Mouse (Mus musculus): Measurements from ENCODE around the gene Rgs3.
A peak's percentile ranks its signal among the peaks of the same experiment; 100 is the strongest.
"Not testable (repeated sequence)": the region's sequence is repeated elsewhere in the genome, so short reads cannot be mapped to it uniquely, and the experiment has no call there.

Gene Rgs3

DNA sequence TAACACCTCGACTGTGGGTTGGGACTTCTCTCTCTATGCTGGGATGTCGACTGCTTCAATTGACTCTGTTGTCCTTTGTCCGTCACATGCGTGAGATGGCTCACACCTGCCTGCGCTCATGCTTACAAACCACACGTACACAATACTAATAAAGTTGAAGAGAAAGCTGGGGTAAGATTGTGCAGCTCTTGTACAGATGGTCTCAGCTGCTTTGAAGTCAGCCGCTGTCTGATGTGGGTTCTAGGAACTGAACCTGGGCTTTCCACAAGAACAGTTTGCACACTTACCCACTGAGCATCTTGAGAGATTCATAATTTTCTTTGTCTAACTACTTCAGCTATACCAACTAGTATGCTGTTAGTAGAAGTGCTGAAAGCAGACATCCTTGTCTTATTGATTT is 7.7 kb upstream of the Rgs3 start:
- DNase-seq (ENCODE audit: low spot score) = no peak

DNA sequence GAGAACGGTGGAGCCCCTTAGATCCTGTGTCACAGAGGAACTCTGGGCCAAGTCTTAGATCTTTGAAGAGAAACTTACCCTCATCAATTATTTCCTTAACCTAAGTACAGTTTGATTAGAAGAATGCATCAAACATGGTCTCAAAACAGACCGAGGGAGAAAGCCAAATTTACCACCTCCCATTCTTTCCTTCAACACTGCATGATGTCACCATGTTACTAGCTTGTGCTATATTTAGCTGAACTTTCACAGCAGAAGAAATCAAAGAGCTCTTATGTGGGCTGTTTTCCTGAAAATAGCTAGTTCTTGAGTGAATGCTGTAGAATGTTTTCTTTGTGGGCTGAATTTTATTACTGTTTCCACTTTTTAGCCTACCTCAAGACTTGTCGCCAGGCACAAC is 2.2 kb upstream of the Rgs3 start:
- DNase-seq (ENCODE audit: low spot score) = no peak

DNA sequence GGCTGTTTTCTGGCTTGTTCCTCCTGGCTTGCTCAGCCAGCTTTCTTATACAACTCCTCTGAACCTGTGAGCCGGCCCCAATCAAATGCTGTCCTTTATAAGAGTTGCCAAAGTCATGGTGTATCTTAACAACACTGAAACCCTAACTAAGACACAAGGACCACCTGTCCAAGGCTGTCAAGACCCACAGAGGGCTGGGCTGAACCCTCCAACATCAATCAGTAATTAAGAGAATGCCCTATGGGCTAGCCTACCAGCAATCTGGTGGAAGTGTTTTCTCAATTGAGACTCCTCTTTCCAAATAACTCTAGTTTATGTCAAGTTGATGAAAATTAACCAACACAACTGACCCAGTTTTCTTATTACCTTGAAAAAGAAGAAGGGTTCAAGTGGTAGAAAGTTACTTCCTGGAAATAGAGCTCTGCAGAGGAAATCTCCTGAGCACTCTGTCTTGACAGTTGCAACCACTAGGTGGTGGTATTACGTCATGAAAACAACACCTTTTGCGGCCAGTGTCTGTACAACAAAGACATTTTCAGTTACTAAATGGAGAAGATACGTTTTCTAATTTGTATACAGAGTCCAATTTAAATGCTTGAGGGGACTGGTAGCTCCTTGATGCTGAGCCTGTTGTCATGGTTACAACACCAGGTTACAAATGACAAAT is 1.4 kb downstream of the Rgs3 start:
- peak; percentile 90 for DNase-seq (ENCODE audit: low spot score)

DNA sequence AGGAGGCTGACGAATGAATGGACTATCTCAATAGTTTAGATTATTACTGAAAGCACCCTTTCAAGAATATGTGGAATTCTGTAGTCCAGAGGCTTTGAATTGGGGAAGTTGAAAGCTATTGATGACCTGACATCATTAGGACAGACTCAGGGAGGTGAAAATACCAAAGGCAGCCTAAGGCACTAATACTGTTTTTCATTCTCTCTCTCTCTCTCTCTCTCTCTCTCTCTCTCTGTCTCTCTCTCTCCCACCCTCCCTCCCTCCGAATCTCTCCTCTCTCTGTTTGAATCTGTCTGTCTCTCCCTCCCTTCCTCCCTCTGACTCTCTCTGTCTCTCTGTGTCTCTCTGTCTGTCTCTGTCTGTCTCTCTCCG is 2.0 kb downstream of the Rgs3 start:
- no peak for DNase-seq (ENCODE audit: low spot score)

DNA sequence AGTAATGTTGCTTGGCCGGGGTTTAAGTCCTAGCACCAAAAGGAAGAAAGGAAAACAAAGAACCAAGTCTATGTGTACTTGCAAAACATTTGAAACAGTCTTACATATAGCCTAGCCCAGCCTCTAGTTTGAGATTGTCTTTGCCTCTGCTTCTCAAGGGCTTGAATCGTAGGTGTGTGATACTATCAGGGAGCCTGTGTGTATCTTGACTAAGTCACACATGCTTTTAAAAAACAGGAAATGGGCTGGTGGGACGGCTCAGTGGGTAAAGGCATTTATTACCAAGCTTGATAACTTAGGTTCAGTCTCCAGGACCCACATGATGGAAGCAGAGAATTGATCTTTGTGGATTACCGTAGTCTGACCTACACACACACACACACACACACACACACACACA is 2.4 kb downstream of the Rgs3 start:
- DNase-seq (ENCODE audit: low spot score) = no peak

- DNase-seq (ENCODE audit: low spot score) = peak; percentile 13
These were observed 6.9 kb downstream of the Rgs3 start for GRCm38 (mm10) chr4:62566530-62566929.

- no peak for DNase-seq (ENCODE audit: low spot score)
These were observed 8.0 kb downstream of the Rgs3 start for GRCm38 (mm10) chr4:62567696-62568095.

- no peak for DNase-seq (ENCODE audit: low spot score)
These were observed 8.7 kb downstream of the Rgs3 start for GRCm38 (mm10) chr4:62568359-62568758.

- DNase-seq (ENCODE audit: low spot score) = no peak
These were observed 10.0 kb downstream of the Rgs3 start for GRCm38 (mm10) chr4:62569603-62570002.

DNA sequence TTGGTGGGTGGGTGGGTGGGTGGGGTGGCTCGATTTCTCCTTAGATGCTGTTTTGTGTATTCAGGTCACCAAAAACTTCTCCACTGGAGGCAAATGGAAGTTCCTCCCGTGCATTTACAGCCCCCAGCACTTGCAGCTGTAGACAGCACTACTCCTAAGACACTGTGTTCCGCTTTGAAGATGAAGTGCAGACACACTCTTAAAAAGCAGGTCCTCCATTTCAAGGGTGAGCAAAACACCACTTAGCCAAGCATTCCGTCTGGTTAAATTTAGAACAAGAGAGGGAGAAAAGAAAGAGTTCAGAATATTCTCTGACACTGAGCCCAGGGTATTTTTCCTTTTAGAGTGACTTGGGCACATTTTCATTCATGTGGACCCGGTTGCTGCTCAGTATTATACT is 10.4 kb downstream of the Rgs3 start:
- peak; percentile 14 for DNase-seq (ENCODE audit: low spot score)

GRCm38 (mm10) chr4:62582365-62583264 is 23.0 kb downstream of the Rgs3 start:
- no peak for DNase-seq (ENCODE audit: low spot score)

GRCm38 (mm10) chr4:62583265-62584092 is 23.8 kb downstream of the Rgs3 start:
- peak; percentile 74 for DNase-seq (ENCODE audit: low spot score)

DNA sequence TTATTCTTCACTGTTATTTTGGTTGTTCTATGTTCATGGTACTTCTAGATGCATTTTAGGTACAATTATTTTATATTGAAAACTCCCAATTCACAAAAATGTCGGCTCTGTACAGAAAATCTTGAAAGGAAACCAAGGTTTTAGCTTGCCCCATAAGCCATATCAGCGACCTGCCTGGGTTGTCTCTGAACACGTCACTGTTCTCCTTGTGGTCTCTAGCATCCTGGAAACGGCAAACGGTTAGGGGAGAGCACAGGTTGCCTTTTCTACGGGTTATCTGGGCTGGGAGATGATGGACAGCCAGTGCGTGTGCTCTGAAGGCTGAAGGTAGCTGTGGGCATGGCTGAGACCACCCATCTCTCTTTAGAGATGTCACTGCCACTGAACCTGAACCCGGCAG is 27.4 kb downstream of the Rgs3 start:
- DNase-seq (ENCODE audit: low spot score) = no peak

GRCm38 (mm10) chr4:62590878-62591277 is 31.2 kb downstream of the Rgs3 start:
- DNase-seq (ENCODE audit: low spot score) = peak; percentile 19

GRCm38 (mm10) chr4:62591326-62591725 is 31.7 kb downstream of the Rgs3 start:
- peak; percentile 77 for DNase-seq (ENCODE audit: low spot score)

DNA sequence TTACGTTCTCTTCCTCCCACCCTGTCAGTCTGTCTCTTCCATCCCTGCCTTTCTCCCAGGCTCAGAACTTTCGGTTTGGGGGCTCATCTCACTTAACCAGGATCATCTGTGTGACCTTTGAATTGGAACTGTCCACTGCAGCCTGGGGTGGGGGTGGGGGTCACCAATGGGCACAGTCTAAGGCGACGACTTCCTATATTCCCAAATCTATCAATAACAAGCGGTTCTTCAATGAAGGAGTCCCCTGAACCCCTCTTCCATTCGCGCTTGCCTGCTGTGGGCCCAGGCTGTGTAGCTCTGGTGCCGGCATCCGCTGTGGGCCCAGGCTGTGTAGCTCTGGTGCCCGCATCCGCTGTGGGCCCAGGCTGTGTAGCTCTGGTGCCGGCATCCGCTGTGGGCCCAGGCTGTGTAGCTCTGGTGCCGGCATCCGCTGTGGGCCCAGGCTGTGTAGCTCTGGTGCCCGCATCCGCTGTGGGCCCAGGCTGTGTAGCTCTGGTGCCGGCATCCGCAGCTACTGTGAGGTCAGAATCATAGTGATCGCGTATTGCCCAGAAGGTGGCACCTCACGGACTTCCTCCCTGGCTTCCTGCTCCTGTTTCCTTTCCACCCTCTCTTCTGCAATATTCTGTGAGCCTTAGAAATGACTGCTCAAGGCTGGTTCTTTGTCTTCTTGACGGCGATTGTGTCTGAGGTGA is 34.0 kb downstream of the Rgs3 start:
- DNase-seq (ENCODE audit: low spot score) = not testable (repeated sequence)

GRCm38 (mm10) chr4:62594442-62594841 is 34.8 kb downstream of the Rgs3 start:
- no peak for DNase-seq (ENCODE audit: low spot score)

DNA sequence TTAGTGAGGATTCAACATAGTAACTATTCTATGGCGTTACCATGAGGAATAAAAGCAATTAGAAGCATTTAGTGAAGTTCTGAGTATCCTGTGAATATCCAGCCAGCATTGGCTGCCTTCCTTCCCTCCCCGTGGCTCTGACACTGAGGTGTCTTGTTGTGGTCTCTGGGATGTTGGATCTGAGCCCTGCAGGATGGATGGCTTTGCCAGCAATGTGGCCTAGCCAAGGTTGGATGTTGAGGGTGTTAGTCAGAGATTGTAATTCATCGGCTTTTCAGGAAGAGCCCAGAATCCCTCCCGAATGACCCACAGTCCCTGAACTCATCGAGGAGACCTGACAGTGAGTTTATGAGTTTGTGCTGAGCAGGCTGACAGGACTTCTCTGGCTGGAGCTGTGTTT is 36.4 kb downstream of the Rgs3 start:
- DNase-seq (ENCODE audit: low spot score) = no peak

- no peak for DNase-seq (ENCODE audit: low spot score)
These were observed 40.9 kb downstream of the Rgs3 start for GRCm38 (mm10) chr4:62600549-62600948.

GRCm38 (mm10) chr4:62603607-62604006 is 44.0 kb downstream of the Rgs3 start:
- DNase-seq (ENCODE audit: low spot score) = no peak

GRCm38 (mm10) chr4:62604094-62604493 is 44.4 kb downstream of the Rgs3 start:
- no peak for DNase-seq (ENCODE audit: low spot score)

Measured in embryo, embryonic 10 days (tissue).